Mouse (Mus musculus) gonadal fat pad, adult 2 months (tissue): ENCODE data around the gene Lgi4. TPM values are rescaled to one million over a fixed set of nuclear protein-coding genes. Genes with fewer than 3 reads are reported as not detected.
A peak's percentile ranks its signal among the peaks of the same experiment; 100 is the strongest.

Source experiments
- DNase-seq: peaks from one replicate; pipeline ENCODE4 v3.0.0-alpha.2; 2012; ENCODE audit warnings: low read depth
- polyA plus RNA-seq: library from polyadenylated mRNA; depleted of rRNA; stranded (reverse); fragments of >200 nt; gene quantifications from 2 replicates; pipeline ENCODE4 v1.2.3, GENCODE M21; 2012

Lgi4 gene
- polyA plus RNA-seq, 1 experiment, result 6.9 TPM

GRCm38 (mm10) chr7:31052251-31052635 lies 6.9 kb upstream of the Lgi4 start:
- no peak for DNase-seq

- no peak for DNase-seq
Observed at GRCm38 (mm10) chr7:31052636-31053434, 6.3 kb upstream of the Lgi4 start.

DNA sequence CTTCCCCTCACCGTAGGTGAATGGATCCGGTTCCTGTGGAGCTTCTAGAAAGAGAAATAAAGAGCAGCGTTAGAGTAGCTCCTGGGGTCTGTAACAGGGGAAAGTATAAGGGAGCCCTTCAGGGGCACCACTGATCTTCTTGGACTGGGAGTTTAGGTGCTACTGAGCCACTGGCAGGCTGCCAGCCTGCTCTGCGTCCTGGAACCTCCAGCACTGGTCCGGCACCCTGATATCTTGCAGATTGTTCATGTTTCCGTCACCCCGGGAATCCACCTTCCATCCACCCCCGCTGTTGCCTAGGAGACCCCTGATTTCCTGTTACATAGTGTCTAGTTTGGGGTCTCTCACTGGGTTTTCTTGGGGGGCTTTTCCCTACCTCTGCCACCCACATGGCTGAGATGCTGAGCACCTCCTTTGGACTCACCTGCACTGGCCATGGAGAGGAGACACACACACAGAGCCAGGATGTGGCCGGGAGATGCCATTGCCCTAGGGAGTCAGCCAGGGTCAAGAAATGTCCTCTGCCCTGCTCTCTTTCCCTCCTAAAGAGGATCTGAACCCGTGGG lies 5.2 kb upstream of the Lgi4 start:
- no peak for DNase-seq

DNA sequence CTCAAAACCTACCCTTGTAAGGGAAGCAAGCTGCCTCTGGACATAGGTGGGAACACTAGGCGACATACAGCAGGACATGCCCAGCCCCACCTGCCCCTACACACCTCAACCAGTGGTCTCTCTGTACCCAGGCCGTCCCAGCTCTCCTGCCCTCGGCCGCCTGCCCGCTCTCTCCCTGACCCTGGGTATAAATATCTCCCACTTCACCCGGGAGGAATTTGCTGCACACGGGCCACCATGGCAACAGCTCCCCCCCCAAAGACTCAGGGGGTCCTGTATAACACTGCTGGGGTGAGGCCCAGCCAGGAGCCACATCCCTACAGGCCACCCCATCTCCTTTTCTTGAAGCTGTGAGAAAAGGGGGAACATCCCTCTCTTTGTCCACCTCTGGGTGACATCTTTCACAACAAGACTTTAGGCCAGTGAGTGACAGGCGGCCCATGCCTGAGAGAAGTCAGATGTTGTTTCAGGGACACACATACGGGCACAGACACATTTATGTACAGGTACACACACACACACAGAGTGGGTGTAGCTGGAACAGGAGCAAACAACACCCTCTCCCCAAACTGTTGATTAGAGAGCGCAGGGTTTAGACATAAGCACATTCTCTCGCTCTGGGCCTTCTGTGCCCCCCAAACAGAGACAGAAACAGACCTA lies 4.4 kb upstream of the Lgi4 start:
- DNase-seq, result no peak

DNA sequence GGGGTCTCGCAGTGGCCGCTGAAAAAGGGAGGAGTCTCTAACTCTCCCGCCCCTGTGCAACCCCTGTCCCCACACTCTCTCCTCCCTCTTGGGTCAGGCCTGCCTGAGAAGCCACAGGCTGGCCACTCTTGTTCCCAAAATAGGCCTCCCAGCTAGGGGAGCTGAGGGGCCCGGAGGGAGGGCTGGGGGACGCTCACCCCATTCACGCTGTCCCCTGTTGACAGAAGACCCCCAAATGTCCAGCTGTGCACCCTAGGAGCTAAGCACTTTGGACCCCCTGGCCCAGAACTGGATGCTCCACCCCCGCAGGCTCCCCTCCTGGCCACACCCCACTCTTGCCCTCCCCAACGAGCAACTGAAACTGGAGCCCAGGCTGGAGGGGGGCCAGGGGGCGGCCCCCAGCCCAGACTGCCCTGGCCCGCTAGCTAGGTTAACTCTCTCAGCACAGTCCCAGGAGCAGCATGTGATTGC lies 3.8 kb upstream of the Lgi4 start:
- DNase-seq, result no peak

- DNase-seq, result no peak
Observed at GRCm38 (mm10) chr7:31055883-31056282, 3.3 kb upstream of the Lgi4 start.

GRCm38 (mm10) chr7:31056448-31056847 lies 2.7 kb upstream of the Lgi4 start:
- no peak for DNase-seq

DNA sequence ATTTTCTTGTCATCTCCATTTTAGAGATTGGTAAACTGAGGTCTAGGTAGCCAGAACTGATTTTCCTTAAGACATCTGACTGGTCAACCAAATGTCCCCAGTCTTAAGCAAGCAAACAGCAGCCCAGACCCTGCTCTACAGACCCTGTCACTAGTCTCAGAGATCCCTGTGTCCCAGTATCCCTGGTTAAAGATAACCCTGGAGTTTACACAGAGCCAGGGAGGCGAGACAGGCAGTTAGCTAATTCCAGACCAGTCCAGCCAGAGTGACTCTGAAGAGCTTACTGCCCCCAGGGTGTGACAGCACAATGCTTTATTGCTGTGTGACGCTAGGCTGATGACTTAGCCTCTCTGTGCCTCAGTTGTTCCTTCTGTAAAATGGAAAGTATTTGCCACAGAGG lies 2.1 kb upstream of the Lgi4 start, which contains the start of gene Fxyd1:
Gene Fxyd1, minus strand, starts transcription at position 129 of the 400 bp plus-strand sequence.
- no peak for DNase-seq

DNA sequence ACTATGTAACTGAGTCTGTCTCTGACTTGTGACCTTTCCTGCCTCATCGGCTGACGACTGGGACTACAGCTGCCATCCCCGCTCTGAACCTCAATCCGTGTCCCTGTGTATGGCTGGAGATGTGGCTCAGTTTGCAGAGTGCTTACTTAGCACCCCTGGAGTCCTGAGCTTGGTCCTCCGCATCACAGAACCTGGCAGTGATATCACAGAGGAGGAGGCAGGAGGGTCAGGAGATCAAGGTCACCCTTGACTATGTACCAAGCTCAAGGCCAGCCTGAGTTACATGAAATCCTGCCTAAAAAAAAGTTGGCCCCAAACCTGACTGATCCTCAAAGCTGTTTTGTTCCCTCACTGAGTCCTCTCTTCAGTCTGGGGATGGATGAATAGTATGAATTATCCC lies 1.4 kb upstream of the Lgi4 start:
- no peak for DNase-seq

DNA sequence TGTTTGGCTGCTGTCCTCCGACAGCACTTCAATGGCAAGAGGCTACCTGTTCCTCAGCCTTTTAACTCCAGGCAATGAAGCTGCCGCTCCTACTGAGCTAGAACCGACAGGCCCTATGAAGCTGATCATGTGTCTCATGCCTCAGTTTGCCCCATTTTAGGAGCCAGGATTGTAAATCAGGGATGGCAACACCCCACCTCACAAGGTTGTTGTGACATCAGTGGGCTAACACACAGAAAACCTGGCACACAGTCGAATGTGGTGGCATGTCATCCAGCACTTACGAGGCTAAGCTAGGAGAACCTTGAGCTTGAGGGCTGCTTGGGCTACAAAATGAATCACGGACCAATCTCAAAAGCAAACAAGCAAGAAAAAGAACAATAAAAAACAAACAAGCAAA lies 931 bp upstream of the Lgi4 start:
- DNase-seq, result no peak

- no peak for DNase-seq
Observed at GRCm38 (mm10) chr7:31059919-31060620, 928 bp downstream of the Lgi4 start.

DNA sequence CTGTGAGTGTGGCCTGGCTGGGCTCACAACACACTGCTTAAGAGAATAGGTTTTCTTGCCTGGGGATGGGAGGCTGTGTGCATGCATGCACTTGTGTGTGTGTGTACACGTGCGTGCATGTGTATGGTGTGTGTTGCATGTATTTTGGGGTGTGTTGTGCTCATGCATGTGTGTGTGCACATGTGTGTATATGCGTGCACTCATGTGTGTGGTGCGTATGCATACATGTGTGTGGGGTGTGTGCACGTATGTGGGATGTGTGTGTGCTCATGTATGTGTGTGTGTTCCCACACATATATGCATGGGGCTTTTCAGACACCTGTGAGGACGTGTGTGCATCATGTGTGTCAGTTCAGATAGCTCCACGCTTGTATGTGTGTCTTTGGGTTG lies 1.5 kb downstream of the Lgi4 start:
- DNase-seq, result no peak

GRCm38 (mm10) chr7:31063074-31063560 lies 4.0 kb downstream of the Lgi4 start:
- DNase-seq, result no peak

- DNase-seq, result no peak
Observed at GRCm38 (mm10) chr7:31067836-31068235, 8.7 kb downstream of the Lgi4 start.

DNA sequence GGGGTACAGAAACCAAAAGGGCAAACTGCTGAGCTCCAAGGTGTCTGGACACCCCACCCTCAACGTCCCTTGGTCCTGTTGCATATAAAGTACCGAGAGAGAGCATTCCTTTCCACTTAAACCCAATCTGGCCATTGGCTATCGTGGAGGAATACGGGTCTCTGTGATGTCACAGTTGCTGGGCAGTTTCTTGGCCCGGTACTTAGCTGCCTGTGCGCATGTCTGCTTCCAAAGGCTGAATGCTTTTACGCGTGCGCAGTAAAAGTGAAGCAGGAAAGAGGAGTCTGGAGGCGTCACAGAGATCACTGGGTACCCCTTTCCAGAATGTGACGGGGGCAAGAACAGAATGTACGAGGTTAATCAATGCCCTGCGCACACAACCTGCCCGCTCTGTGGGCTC lies 10.3 kb downstream of the Lgi4 start:
- no peak for DNase-seq

- DNase-seq, result no peak
Observed at GRCm38 (mm10) chr7:31070324-31070723, 11.2 kb downstream of the Lgi4 start.

DNA sequence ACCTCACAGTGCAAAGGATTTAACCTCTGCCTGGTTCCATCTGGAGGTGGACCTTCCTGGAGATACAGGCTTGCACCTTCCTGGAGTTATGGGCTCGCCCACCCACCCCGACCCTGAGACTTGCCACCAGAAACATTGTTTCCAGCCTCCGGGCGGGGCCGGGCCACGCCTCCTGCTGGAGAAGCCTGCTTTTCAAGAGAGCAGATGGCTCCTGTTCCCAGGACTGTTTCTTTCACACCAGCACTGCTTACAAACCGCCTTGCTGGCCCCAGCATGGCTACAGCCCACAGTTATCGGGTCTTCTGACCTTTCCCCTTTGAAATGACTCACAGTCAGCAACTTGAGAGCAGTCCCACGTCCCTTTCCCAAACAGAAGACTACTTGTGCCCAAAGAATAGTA lies 13.2 kb downstream of the Lgi4 start:
- no peak for DNase-seq

GRCm38 (mm10) chr7:31073546-31073945 lies 14.4 kb downstream of the Lgi4 start:
- DNase-seq, result no peak

GRCm38 (mm10) chr7:31074061-31074712 lies 15.0 kb downstream of the Lgi4 start:
- DNase-seq, result peak; percentile 81

GRCm38 (mm10) chr7:31074713-31075069 lies 15.5 kb downstream of the Lgi4 start:
- DNase-seq, result no peak

DNA sequence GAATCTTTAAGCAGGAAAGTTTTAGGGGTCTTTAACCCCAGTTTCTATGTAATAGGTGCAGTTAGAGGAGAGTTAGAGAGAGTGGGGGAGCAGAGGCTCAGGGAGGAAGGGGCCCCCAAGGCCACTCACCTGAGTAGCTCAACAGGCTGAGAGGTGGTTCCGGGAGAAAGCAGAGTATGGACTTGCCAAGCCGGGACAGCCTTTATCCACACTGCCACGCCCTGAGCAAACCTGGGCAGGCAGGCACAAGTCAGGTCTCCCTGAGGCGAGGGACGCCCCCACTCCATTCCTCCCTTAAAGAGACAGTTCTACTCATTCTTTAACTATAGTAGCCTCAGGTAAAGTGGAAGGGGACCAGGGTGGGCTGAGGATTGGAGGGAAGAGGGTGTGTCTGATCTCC lies 17.4 kb downstream of the Lgi4 start, which contains the start of gene Fxyd3:
Gene Fxyd3, minus strand, starts transcription at position 213 of the 400 bp plus-strand sequence.
- DNase-seq, result no peak

DNA sequence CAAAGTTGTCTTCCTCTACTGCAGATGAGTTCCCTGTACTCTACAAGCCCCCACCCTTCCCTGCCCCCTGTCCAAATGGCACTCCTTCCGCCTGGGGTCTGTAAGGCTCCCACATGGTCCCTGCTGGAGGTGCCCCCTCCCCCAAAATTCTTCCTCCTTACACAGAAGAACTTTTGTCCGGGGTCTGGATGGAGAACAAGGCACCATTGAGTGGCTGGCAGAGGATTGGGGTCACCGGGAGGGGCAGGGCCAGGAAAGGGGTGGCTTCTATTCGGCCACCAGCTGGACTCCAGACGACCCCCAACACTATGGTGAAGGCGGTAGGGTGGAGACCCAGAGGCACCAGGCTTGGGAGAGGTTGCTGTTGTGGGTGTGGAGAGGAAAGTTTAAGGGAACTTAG lies 18.3 kb downstream of the Lgi4 start:
- DNase-seq, result no peak
